Mouse (Mus musculus): ENCODE measurements around the gene Dcun1d4. TPM values are rescaled to one million over a fixed set of nuclear protein-coding genes. Genes with fewer than 3 reads are reported as not detected.

Dcun1d4 gene
- polyA plus RNA-seq, 1 experiment, result 3.6 TPM

- WGBS, result 82% methylated on average over 10 of the region's 10 CpGs
- no peaks in the 10 kb centered on the region for H3K4me1 ChIP-seq (ENCODE audit: control insufficient read depth, insufficient read depth, low read length)
- no peak for TF ChIP-seq CTCF (IDR thresholded peaks at IDR 0.05; ENCODE audit: control insufficient read depth, insufficient read depth, low read length)
- TF ChIP-seq POLR2A (IDR thresholded peaks at IDR 0.05; ENCODE audit: borderline replicate concordance, control insufficient read depth, low read depth, low read length), result no peak
- H3K27ac ChIP-seq (ENCODE audit: control insufficient read depth, insufficient read depth, low read depth, low read length, poor library complexity), result no peak overlapping the region
- H3K4me3 ChIP-seq (replicated peaks; ENCODE audit: control insufficient read depth, low read depth, low read length), result no peak overlapping the region
Measured at GRCm38 (mm10) chr5:73544111-73544753, 63.4 kb downstream of the Dcun1d4 start.

DNA sequence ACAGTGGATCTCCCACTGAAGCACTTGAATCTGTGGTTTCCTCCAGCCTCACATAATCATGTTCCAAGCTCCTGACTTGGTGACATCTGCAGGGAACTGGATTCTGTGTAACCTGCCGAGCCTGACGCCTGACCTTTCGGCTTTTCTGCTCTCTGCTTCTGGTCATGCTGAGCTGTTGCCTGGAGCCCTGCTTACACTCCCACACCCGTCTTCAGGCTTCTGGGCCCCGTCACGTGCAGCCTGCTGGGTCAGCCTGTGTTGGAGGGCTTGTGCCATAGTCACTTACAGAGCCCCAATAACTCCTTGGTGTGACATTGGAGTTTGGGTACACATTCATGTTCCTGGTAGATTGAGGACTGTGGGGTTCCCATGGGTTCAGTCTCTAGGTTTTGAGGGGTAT, 64.8 kb downstream of the Dcun1d4 start:
- H3K27ac ChIP-seq (ENCODE audit: control insufficient read depth, insufficient read depth, low read depth, low read length, poor library complexity), result no peak overlapping the region
- WGBS, result 82% methylated on average over 6 of the region's 6 CpGs
- H3K4me3 ChIP-seq (replicated peaks; ENCODE audit: control insufficient read depth, low read depth, low read length), result no peak overlapping the region
- TF ChIP-seq CTCF (IDR thresholded peaks at IDR 0.05; ENCODE audit: control insufficient read depth, insufficient read depth, low read length) (no peak), POLR2A (IDR thresholded peaks at IDR 0.05; ENCODE audit: borderline replicate concordance, control insufficient read depth, low read depth, low read length) (no peak)
- no peaks in the 10 kb centered on the region for H3K4me1 ChIP-seq (ENCODE audit: control insufficient read depth, insufficient read depth, low read length)

DNA sequence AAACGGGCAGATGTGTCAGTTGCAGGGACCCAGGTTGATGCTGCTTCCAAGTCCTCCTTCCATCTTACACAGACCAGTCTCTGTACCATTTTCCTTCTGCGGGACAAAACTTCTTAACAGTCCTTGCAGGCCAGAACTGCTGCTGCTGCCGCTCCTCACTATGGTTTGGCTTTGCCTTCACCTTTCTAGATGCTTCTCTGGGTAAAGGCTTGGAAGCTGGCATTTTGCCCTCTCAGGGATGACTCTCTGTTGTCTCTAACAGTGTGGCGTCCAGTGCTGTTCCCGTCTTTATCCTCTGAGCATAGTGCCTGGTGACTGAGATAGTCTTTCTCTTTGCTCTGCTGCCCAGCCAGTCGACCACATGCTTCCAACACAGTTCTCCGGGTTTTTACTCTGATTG, 66.5 kb downstream of the Dcun1d4 start:
- no peaks in the 10 kb centered on the region for H3K4me1 ChIP-seq (ENCODE audit: control insufficient read depth, insufficient read depth, low read length)
- TF ChIP-seq POLR2A (IDR thresholded peaks at IDR 0.05; ENCODE audit: borderline replicate concordance, control insufficient read depth, low read depth, low read length), result no peak
- no peak for TF ChIP-seq CTCF (IDR thresholded peaks at IDR 0.05; ENCODE audit: control insufficient read depth, insufficient read depth, low read length)
- 90% methylated on average over 7 of the region's 7 CpGs for WGBS
- H3K27ac ChIP-seq (ENCODE audit: control insufficient read depth, insufficient read depth, low read depth, low read length, poor library complexity), result no peak overlapping the region
- H3K4me3 ChIP-seq (replicated peaks; ENCODE audit: control insufficient read depth, low read depth, low read length), result no peak overlapping the region

GRCm38 (mm10) chr5:73548237-73548636, 67.4 kb downstream of the Dcun1d4 start:
- WGBS, result 53% methylated on average over 7 of the region's 7 CpGs
- H3K27ac ChIP-seq (ENCODE audit: control insufficient read depth, insufficient read depth, low read depth, low read length, poor library complexity), result no peak overlapping the region

GRCm38 (mm10) chr5:73548838-73549237, 68.0 kb downstream of the Dcun1d4 start:
- WGBS, result 81% methylated on average over 1 of the region's 1 CpGs
- TF ChIP-seq POLR2A (IDR thresholded peaks at IDR 0.05; ENCODE audit: borderline replicate concordance, control insufficient read depth, low read depth, low read length) (no peak), CTCF (IDR thresholded peaks at IDR 0.05; ENCODE audit: control insufficient read depth, insufficient read depth, low read length) (no peak)
- H3K4me1 ChIP-seq (ENCODE audit: control insufficient read depth, insufficient read depth, low read length), result no peaks in the 10 kb centered on the region
- H3K27ac ChIP-seq (ENCODE audit: control insufficient read depth, insufficient read depth, low read depth, low read length, poor library complexity), result no peak overlapping the region
- H3K4me3 ChIP-seq (replicated peaks; ENCODE audit: control insufficient read depth, low read depth, low read length), result no peak overlapping the region

More at GRCm38 (mm10) chr5:73548237-73548636, 67.4 kb downstream of the Dcun1d4 start:
- H3K4me1 ChIP-seq (ENCODE audit: control insufficient read depth, insufficient read depth, low read length), result no peaks in the 10 kb centered on the region
- H3K4me3 ChIP-seq (replicated peaks; ENCODE audit: control insufficient read depth, low read depth, low read length), result no peak overlapping the region
- no peak for TF ChIP-seq POLR2A (IDR thresholded peaks at IDR 0.05; ENCODE audit: borderline replicate concordance, control insufficient read depth, low read depth, low read length)

- no peaks in the 10 kb centered on the region for H3K4me1 ChIP-seq (ENCODE audit: control insufficient read depth, insufficient read depth, low read length)
- no peak overlapping the region for H3K4me3 ChIP-seq (replicated peaks; ENCODE audit: control insufficient read depth, low read depth, low read length)
- no peak overlapping the region for H3K27ac ChIP-seq (ENCODE audit: control insufficient read depth, insufficient read depth, low read depth, low read length, poor library complexity)
- WGBS, result 83% methylated on average over 5 of the region's 5 CpGs
- TF ChIP-seq CTCF (IDR thresholded peaks at IDR 0.05; ENCODE audit: control insufficient read depth, insufficient read depth, low read length), result no peak
- TF ChIP-seq POLR2A (IDR thresholded peaks at IDR 0.05; ENCODE audit: borderline replicate concordance, control insufficient read depth, low read depth, low read length), result no peak
Measured at GRCm38 (mm10) chr5:73551836-73552235, 71.0 kb downstream of the Dcun1d4 start.

- H3K27ac ChIP-seq (ENCODE audit: control insufficient read depth, insufficient read depth, low read depth, low read length, poor library complexity), result no peak overlapping the region
- TF ChIP-seq CTCF (IDR thresholded peaks at IDR 0.05; ENCODE audit: control insufficient read depth, insufficient read depth, low read length), result no peak
- TF ChIP-seq POLR2A (IDR thresholded peaks at IDR 0.05; ENCODE audit: borderline replicate concordance, control insufficient read depth, low read depth, low read length), result no peak
- no peak overlapping the region for H3K4me3 ChIP-seq (replicated peaks; ENCODE audit: control insufficient read depth, low read depth, low read length)
- no peaks in the 10 kb centered on the region for H3K4me1 ChIP-seq (ENCODE audit: control insufficient read depth, insufficient read depth, low read length)
- WGBS, result 89% methylated on average over 11 of the region's 11 CpGs
Measured at GRCm38 (mm10) chr5:73553903-73554302, 73.1 kb downstream of the Dcun1d4 start.

DNA sequence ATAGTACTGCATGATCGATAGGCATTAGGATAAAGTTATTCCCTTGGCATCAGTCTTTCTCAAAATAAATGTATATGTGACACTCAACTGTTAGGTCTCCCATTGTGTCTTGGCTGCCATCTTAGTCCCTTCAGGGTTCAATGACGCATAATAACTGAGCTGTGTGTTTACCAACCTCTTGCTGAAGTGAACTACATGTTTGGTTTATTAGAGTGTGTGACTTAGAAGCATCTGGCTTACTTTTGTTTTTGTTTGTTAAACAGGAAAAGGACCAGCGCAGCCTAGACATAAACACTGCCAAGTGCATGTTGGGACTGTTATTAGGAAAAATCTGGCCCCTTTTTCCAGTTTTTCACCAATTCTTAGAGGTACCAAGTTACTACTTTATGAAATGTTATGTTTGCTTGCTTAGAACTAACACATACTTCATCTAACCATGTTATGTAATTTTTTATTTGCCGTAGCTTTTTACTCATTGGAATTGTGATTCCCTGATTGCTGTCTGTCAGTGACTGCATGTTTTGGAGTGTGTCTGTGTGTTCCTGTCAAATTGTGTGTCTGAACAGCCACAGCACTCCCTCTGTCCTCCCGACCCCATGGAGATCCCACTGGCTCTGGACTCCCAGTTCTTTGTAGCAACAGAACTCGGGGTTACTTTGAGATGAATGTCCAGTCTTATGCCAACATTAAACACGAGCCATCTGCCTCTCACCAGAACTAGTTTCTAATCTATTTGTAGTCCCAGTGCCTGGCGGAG, 74.5 kb downstream of the Dcun1d4 start:
- Histone ChIP-seq H3K27ac (ENCODE audit: control insufficient read depth, insufficient read depth, low read depth, low read length, poor library complexity) (no peak overlapping the region), H3K4me1 (ENCODE audit: control insufficient read depth, insufficient read depth, low read length) (no peaks in the 10 kb centered on the region), H3K4me3 (replicated peaks; ENCODE audit: control insufficient read depth, low read depth, low read length) (no peak overlapping the region)
- TF ChIP-seq POLR2A (IDR thresholded peaks at IDR 0.05; ENCODE audit: borderline replicate concordance, control insufficient read depth, low read depth, low read length), result no peak
- no peak for TF ChIP-seq CTCF (IDR thresholded peaks at IDR 0.05; ENCODE audit: control insufficient read depth, insufficient read depth, low read length)
- 82% methylated on average over 8 of the region's 8 CpGs for WGBS

Data from bone marrow, adult 2 months (tissue).